Mouse (Mus musculus) forebrain, embryonic 16.5 days (tissue): ENCODE measurements around the gene Hint2. TPM values are rescaled to one million over a fixed set of nuclear protein-coding genes. Genes with fewer than 3 reads are reported as not detected.
A peak's percentile ranks its signal among the peaks of the same experiment; 100 is the strongest.

Source experiments
- ATAC-seq: fragments of 200-750 bp; cut with Nextera tagmentation; 2 replicates; pipeline ENCODE4 v1.8.0; 2017; ENCODE audit warnings: mild to moderate bottlenecking, moderate library complexity
- H3K27ac ChIP-seq: fragments of 300-500 bp; sonication (generic); 2 replicates; pipeline ENCODE4 v1.5.1; 2014; ENCODE audit warnings: low read length, control low read depth
- H3K27me3 ChIP-seq: fragments of 300-500 bp; sonication (generic); replicated peaks from 2 replicates; pipeline ENCODE4 v1.6.1; 2014; ENCODE audit warnings: low read length; ENCODE audit not compliant: control insufficient read depth, insufficient read depth
- H3K36me3 ChIP-seq: fragments of 300-500 bp; sonication (generic); 2 replicates; pipeline ENCODE4 v1.6.1; 2014; ENCODE audit not compliant: control insufficient read depth, insufficient read depth
- H3K4me1 ChIP-seq: fragments of 300-500 bp; sonication (generic); replicated peaks from 2 replicates; pipeline ENCODE4 v1.6.1; 2014; ENCODE audit warnings: low read length; ENCODE audit not compliant: control insufficient read depth, insufficient read depth
- H3K4me2 ChIP-seq: fragments of 300-500 bp; sonication (generic); 2 replicates; pipeline ENCODE4 v1.6.1; 2014; ENCODE audit warnings: mild to moderate bottlenecking, low read length, control low read depth
- H3K4me3 ChIP-seq: fragments of 300-500 bp; sonication (generic); replicated peaks from 2 replicates; pipeline ENCODE4 v1.5.1; 2014; ENCODE audit warnings: mild to moderate bottlenecking, low read length, control low read depth
- H3K9ac ChIP-seq: fragments of 300-500 bp; sonication (generic); replicated peaks from 2 replicates; pipeline ENCODE4 v1.6.1; 2014; ENCODE audit warnings: low read depth, low read length, control low read depth
- H3K9me3 ChIP-seq: fragments of 300-500 bp; sonication (generic); 2 replicates; pipeline ENCODE4 v1.6.1; 2016; ENCODE audit warnings: low read length; ENCODE audit not compliant: control insufficient read depth
- WGBS: fragments of 180-500 bp; shearing (Covaris S2); extraction: QIAGEN DNeasy Blood & Tissue Kit; methylation state at CpG from one replicate; pipeline ENCODE4 v1.1.7; 2014; 5-methylcytosine and 5-hydroxymethylcytosine counted together
- polyA plus RNA-seq: library from polyadenylated mRNA; unstranded; fragments of >200 nt; fragmentation: Nextera tagmentation; extraction: Ambion mirVana; gene quantifications from 2 replicates; pipeline ENCODE4 v1.2.1, GENCODE M21; 2015

Hint2 gene
- polyA plus RNA-seq, result 61.1 and 66.3 TPM in 2 replicates

- peak within 1 kb of the TSS; percentile 81 for H3K4me3 ChIP-seq
These were observed at the start of gene Hint2 for GRCm38 (mm10) chr4:43656339-43657109. Gene Hint2 (minus strand): TSS chr4:43656466.

GRCm38 (mm10) chr4:43705991-43706390, 49.7 kb upstream of the Hint2 start:
- Histone ChIP-seq H3K4me1 (no peaks in the 10 kb centered on the region), H3K4me3 (no peak overlapping the region), H3K27ac (no peak overlapping the region), H3K9me3 (no peaks in the 10 kb centered on the region), H3K4me2 (no peak overlapping the region), H3K27me3 (no peaks in the 10 kb centered on the region), H3K9ac (no peak overlapping the region), H3K36me3 (no peaks in the 10 kb centered on the region)
- WGBS, result 89% methylated on average over 13 of the region's 13 CpGs
- no peak for ATAC-seq

More at GRCm38 (mm10) chr4:43656339-43657109, at the start of gene Hint2:
- under 1% methylated on average over 34 of the region's 34 CpGs for WGBS
- Histone ChIP-seq H3K9me3 (no peaks in the 10 kb centered on the region), H3K9ac (peak within 1 kb of the TSS; percentile 92), H3K36me3 (no peaks in the 10 kb centered on the region), H3K4me2 (peak within 1 kb of the TSS; percentile 91), H3K27ac (peak within 1 kb of the TSS; percentile 92), H3K4me1 (peaks cover 8% of the 10 kb centered on the region), H3K27me3 (peaks cover 5% of the 10 kb centered on the region; the same call in 1 of the 2 replicates)
- ATAC-seq, result peak; percentile 98

- Histone ChIP-seq H3K9me3 (no peaks in the 10 kb centered on the region), H3K27ac (no peak overlapping the region), H3K27me3 (no peaks in the 10 kb centered on the region), H3K4me1 (no peaks in the 10 kb centered on the region), H3K4me3 (no peak overlapping the region), H3K36me3 (no peaks in the 10 kb centered on the region), H3K4me2 (no peak overlapping the region), H3K9ac (no peak overlapping the region)
- ATAC-seq, result no peak
- WGBS, result 82% methylated on average over 8 of the region's 8 CpGs
These were observed 47.6 kb upstream of the Hint2 start for GRCm38 (mm10) chr4:43703851-43704250.

GRCm38 (mm10) chr4:43703439-43703838, 47.2 kb upstream of the Hint2 start:
- no peak overlapping the region for H3K9ac ChIP-seq
- H3K4me3 ChIP-seq, result no peak overlapping the region
- H3K36me3 ChIP-seq, result no peaks in the 10 kb centered on the region
- no peaks in the 10 kb centered on the region for H3K4me1 ChIP-seq
- WGBS, result 74% methylated on average over 6 of the region's 6 CpGs
- H3K27me3 ChIP-seq, result no peaks in the 10 kb centered on the region
- H3K4me2 ChIP-seq, result no peak overlapping the region
- H3K27ac ChIP-seq, result no peak overlapping the region
- H3K9me3 ChIP-seq, result no peaks in the 10 kb centered on the region
- ATAC-seq, result no peak

- Histone ChIP-seq H3K27ac (no peak within 1 kb of the TSS), H3K36me3 (no peaks in the 10 kb centered on the region), H3K4me3 (no peak within 1 kb of the TSS), H3K4me1 (no peaks in the 10 kb centered on the region), H3K9ac (no peak within 1 kb of the TSS), H3K9me3 (no peaks in the 10 kb centered on the region), H3K27me3 (no peaks in the 10 kb centered on the region), H3K4me2 (no peak within 1 kb of the TSS)
- 95% methylated on average over 6 of the region's 6 CpGs for WGBS
- no peak for ATAC-seq
These were observed 44.4 kb upstream of the Hint2 start, which contains the start of gene Olfr70 for GRCm38 (mm10) chr4:43700707-43701106. Gene Olfr70 (minus strand): TSS chr4:43700807.

- WGBS, result 62% methylated on average over 13 of the region's 13 CpGs
- Histone ChIP-seq H3K4me2 (no peak overlapping the region), H3K4me1 (no peaks in the 10 kb centered on the region), H3K36me3 (no peaks in the 10 kb centered on the region), H3K4me3 (no peak overlapping the region), H3K27ac (no peak overlapping the region), H3K27me3 (no peaks in the 10 kb centered on the region), H3K9ac (no peak overlapping the region), H3K9me3 (no peaks in the 10 kb centered on the region)
- ATAC-seq, result peak; percentile 61
These were observed 40.3 kb upstream of the Hint2 start for GRCm38 (mm10) chr4:43696561-43696960.

- Histone ChIP-seq H3K9me3 (no peaks in the 10 kb centered on the region), H3K4me3 (no peak overlapping the region), H3K4me2 (no peak overlapping the region), H3K27ac (no peak overlapping the region), H3K27me3 (no peaks in the 10 kb centered on the region), H3K36me3 (no peaks in the 10 kb centered on the region), H3K9ac (no peak overlapping the region), H3K4me1 (no peaks in the 10 kb centered on the region)
- WGBS, result 28% methylated on average over 9 of the region's 9 CpGs
- no peak for ATAC-seq
These were observed 39.0 kb upstream of the Hint2 start for GRCm38 (mm10) chr4:43695249-43695671.

GRCm38 (mm10) chr4:43694439-43695248, 38.4 kb upstream of the Hint2 start:
- Histone ChIP-seq H3K4me1 (no peaks in the 10 kb centered on the region), H3K9me3 (no peaks in the 10 kb centered on the region), H3K9ac (no peak overlapping the region), H3K36me3 (peaks cover 3% of the 10 kb centered on the region; the same call in 1 of the 2 replicates), H3K4me2 (no peak overlapping the region), H3K4me3 (no peak overlapping the region), H3K27me3 (no peaks in the 10 kb centered on the region), H3K27ac (no peak overlapping the region)
- WGBS, result 81% methylated on average over 1 of the region's 1 CpGs
- no peak for ATAC-seq

GRCm38 (mm10) chr4:43693806-43694241, 37.6 kb upstream of the Hint2 start:
- Histone ChIP-seq H3K4me3 (no peak overlapping the region), H3K9ac (no peak overlapping the region), H3K27me3 (no peaks in the 10 kb centered on the region), H3K4me1 (no peaks in the 10 kb centered on the region), H3K27ac (no peak overlapping the region), H3K36me3 (peaks cover 6% of the 10 kb centered on the region; the same call in 1 of the 2 replicates), H3K9me3 (no peaks in the 10 kb centered on the region), H3K4me2 (no peak overlapping the region)
- 83% methylated on average over 5 of the region's 5 CpGs for WGBS
- ATAC-seq, result no peak
